Mouse (Mus musculus) heart, adult 2 months (tissue): Measurements from ENCODE around the gene Dnah8. TPM values are rescaled to one million over a fixed set of nuclear protein-coding genes. Genes with fewer than 3 reads are reported as not detected.

ENCODE experiments used
- DNase-seq, 2 experiments: peaks; one replicate each; pipeline ENCODE4 v3.0.0; 2021
- H3K27ac ChIP-seq: fragments of 200-600 bp; 2 replicates; pipeline ENCODE4 v1.8.1; 2022
- H3K27me3 ChIP-seq: fragments of 200-500 bp; 2 replicates; pipeline ENCODE4 v1.6.1; 2012; ENCODE audit warnings: mild to moderate bottlenecking, low read length, inconsistent platforms, mixed read lengths; ENCODE audit not compliant: control insufficient read depth, insufficient read depth
- H3K36me3 ChIP-seq: fragments of 200-500 bp; 2 replicates; pipeline ENCODE4 v1.6.1; 2012; ENCODE audit warnings: low read length, inconsistent platforms; ENCODE audit not compliant: control insufficient read depth, insufficient read depth
- H3K4me1 ChIP-seq: fragments of 200-500 bp; 2 replicates; pipeline ENCODE4 v1.6.1; 2011; ENCODE audit warnings: low read length; ENCODE audit not compliant: control insufficient read depth, insufficient read depth
- H3K4me3 ChIP-seq: fragments of 200-600 bp; 2 replicates; pipeline ENCODE4 v1.8.1; 2022
- H3K79me2 ChIP-seq: fragments of 200-500 bp; replicated peaks from 2 replicates; pipeline ENCODE4 v1.6.1; 2012; ENCODE audit warnings: mild to moderate bottlenecking, inconsistent platforms, low read length, moderate library complexity, mixed read lengths; ENCODE audit not compliant: control insufficient read depth, insufficient read depth
- H3K9ac ChIP-seq: fragments of 200-500 bp; 2 replicates; pipeline ENCODE4 v1.6.1; 2012; ENCODE audit warnings: low read depth, mild to moderate bottlenecking, control low read depth, inconsistent platforms, low read length, mixed read lengths
- CTCF ChIP-seq: fragments of 200-600 bp; IDR thresholded peaks from 2 replicates; pipeline ENCODE4 v1.8.1; 2022; ENCODE audit warnings: antibody characterized with exemption, mild to moderate bottlenecking, moderate library complexity
- EP300 ChIP-seq: fragments of 200-500 bp; IDR thresholded peaks from 2 replicates; pipeline ENCODE4 v1.6.1; 2011; ENCODE audit warnings: low read depth, low read length, control low read depth; ENCODE audit not compliant: insufficient read depth
- POLR2A ChIP-seq: fragments of 200-500 bp; IDR thresholded peaks from 2 replicates; pipeline ENCODE4 v1.6.1; 2011; ENCODE audit warnings: mild to moderate bottlenecking, low read depth, low read length, control low read depth; ENCODE audit not compliant: insufficient read depth
- WGBS: fragments of 180-500 bp; shearing (Covaris S2); methylation state at CpG from one replicate; pipeline ENCODE4 v1.1.7; 2018; 5-methylcytosine and 5-hydroxymethylcytosine counted together
- intact Hi-C: fragments of 180-260 bp; cut with DNase I; formaldehyde crosslinking; loops from one replicate; pipeline ENCODE4 v1.15.1; 2025
- polyA plus RNA-seq: library from polyadenylated mRNA; depleted of rRNA; stranded (reverse); fragments of >200 nt; gene quantifications from 2 replicates; pipeline ENCODE4 v1.2.3, GENCODE M21; 2012; rRNA removed
- total RNA-seq, 2 experiments: library from RNA; stranded (reverse); gene quantifications; 2 replicates each; pipeline ENCODE4 v1.2.3; 2021

Dnah8 gene
- total and polyA plus RNA-seq, 3 experiments, result 0.45 to 1.2 (median 0.97) TPM

DNA sequence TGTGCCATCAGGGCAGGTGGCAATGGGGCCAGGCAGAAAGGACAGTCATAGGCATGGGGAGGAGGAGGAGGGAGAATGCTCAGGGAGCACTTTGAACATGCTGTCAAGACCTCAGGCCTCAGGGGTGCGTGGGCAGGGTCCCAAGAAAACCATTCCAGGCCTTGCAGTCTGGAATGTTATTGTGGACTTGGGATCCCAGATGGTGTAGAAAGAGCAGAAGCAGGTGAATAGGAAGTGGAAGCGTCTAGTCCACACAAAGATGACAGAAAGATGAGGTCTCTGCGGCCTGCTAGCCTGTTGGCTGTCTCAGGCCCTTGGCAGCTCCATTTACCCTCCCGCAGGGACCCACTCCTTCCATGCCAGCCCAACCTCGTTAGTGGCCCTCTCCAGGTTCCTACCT, 288.4 kb downstream of the Dnah8 start:
- no peaks in the 10 kb centered on the region for H3K79me2 ChIP-seq
- no peaks in the 10 kb centered on the region for H3K36me3 ChIP-seq
- H3K9ac ChIP-seq, result no peak overlapping the region
- TF ChIP-seq EP300 (no peak), POLR2A (no peak), CTCF (no peak)
- no peaks in the 10 kb centered on the region for H3K27me3 ChIP-seq
- H3K27ac ChIP-seq, result no peak overlapping the region
- no peak overlapping the region for H3K4me3 ChIP-seq
- intact Hi-C loops, result no loop called here
- no peak for DNase-seq
- 82% methylated on average over 5 of the region's 5 CpGs for WGBS
- no peaks in the 10 kb centered on the region for H3K4me1 ChIP-seq

DNA sequence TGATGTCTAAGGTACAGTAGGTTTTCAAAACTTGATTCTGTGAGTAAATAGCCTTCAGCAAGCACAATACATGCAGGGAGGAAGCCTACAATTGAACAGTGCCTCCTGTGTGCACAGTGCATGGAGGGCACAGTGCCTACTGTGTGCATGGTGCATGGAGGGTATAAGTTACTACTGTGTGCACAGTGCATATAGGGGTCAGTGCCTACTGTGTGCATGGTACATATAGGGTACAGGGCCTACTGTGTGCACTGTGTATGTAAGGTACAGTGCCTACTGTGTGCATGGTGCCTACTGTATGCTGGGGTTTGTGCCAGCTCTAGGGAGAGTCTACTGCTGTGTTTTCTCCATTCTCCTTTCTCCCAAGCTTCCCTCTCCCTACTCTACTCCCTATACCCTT, 290.1 kb downstream of the Dnah8 start:
- TF ChIP-seq CTCF (no peak), EP300 (no peak), POLR2A (no peak)
- Histone ChIP-seq H3K4me1 (no peaks in the 10 kb centered on the region), H3K27me3 (no peaks in the 10 kb centered on the region), H3K9ac (no peak overlapping the region), H3K4me3 (no peak overlapping the region), H3K79me2 (no peaks in the 10 kb centered on the region), H3K27ac (no peak overlapping the region), H3K36me3 (no peaks in the 10 kb centered on the region)
- intact Hi-C loops, result no loop called here
- no peak for DNase-seq

DNA sequence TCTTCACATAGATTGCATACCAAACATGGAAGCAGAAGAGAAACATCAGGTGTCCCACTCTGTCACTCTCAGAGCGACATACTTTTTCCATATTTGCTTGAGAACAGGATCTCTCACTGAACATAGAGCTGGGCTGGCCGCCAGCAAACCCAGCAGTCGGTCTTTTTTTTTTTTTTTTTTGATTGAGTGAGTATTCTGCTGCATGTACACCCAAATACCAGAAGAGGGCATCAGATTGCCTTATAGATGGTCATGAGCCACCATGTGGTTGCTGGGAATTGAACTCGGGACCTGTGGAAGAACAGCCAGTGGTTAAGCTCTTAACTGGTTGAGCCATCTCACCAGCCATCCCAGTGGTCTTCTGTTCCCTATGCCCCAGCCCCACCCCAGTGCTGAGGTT, 299.4 kb downstream of the Dnah8 start:
- no peak for DNase-seq
- H3K36me3 ChIP-seq, result no peaks in the 10 kb centered on the region
- H3K27ac ChIP-seq, result no peak overlapping the region
- intact Hi-C loops, result no loop called here
- H3K27me3 ChIP-seq, result no peaks in the 10 kb centered on the region
- H3K4me1 ChIP-seq, result no peaks in the 10 kb centered on the region
- H3K9ac ChIP-seq, result no peak overlapping the region
- TF ChIP-seq EP300 (no peak), POLR2A (no peak), CTCF (no peak)
- H3K4me3 ChIP-seq, result no peak overlapping the region
- no peaks in the 10 kb centered on the region for H3K79me2 ChIP-seq
- 40% methylated on average over 4 of the region's 4 CpGs for WGBS

Other genes starting within 250 kb of the Dnah8 start
- 10 to 100 TPM; 20.9 to 22.0 TPM for gene Btbd9, start 47.9 kb upstream of the Dnah8 start, total RNA-seq
- 8.1 and 10.1 TPM in 2 replicates for gene Btbd9, start 47.9 kb upstream of the Dnah8 start, polyA plus RNA-seq
- gene Glo1, start 2.5 kb downstream of the Dnah8 start, total RNA-seq, result 100 to 1,000 TPM; 146 to 164 TPM
- gene Glo1, start 2.5 kb downstream of the Dnah8 start, polyA plus RNA-seq, result 65.7 and 118 TPM in 2 replicates